Mouse (Mus musculus) inflammation-experienced regulatory T-cells (primary cell): ENCODE measurements around the gene Htr1a. TPM values are rescaled to one million over a fixed set of nuclear protein-coding genes. Genes with fewer than 3 reads are reported as not detected.

Experiments
- polyA plus RNA-seq, 2 experiments: library from polyadenylated mRNA; unstranded; fragments of 100-300 nt; shearing (Covaris generic); gene quantifications; one replicate each; pipeline ENCODE4 v1.2.1; 2017

Htr1a gene
- not detected for polyA plus RNA-seq

GRCm38 (mm10) chr13:105443339-105443738 lies at the start of gene Htr1a:
Htr1a (plus strand) TSS chr13:105443639.

Other genes starting within 250 kb of the Htr1a start
- 1 to 10 TPM in 1 of 2 experiments, under 1 TPM in 1; 0.08 to 1.1 TPM for gene Rnf180, start 148.8 kb upstream of the Htr1a start, polyA plus RNA-seq